In genomic region chr2:65342057-65342456, GRCm38 (mm10) we compare ENCODE assay signal across 8 mouse cellular contexts. TPM values are rescaled to one million over a fixed set of nuclear protein-coding genes. Genes with fewer than 3 reads are reported as not detected.
DNase-seq lines count a peak whose midpoint lies in the region; ATAC-seq and TF ChIP-seq lines count a peak whose summit lies in the region.

No protein-coding gene starts in this region.

- H3K9ac ChIP-seq in heart, embryonic 15.5 days = no peak overlapping the region

- no peak overlapping the region for H3K4me2 ChIP-seq in heart, embryonic 15.5 days

- peak; percentile 24 for DNase-seq in gastrocnemius, adult 2 months
- DNase-seq in gastrocnemius, postnatal 36 days = no peak
- DNase-seq in right cerebral cortex, postnatal 14 days = no peak
- no peak for DNase-seq in left cerebral cortex, adult 2 months (ENCODE audit: extremely low spot score in 1 of 2, low spot score in 2 of 2)
- no peak for DNase-seq in right cerebral cortex, postnatal 4 days

- H3K4me1 ChIP-seq in heart, embryonic 15.5 days (replicated peaks) = peaks cover 11% of the 10 kb centered on the region

- H3K9me3 ChIP-seq in heart, embryonic 15.5 days (replicated peaks) = no peaks in the 10 kb centered on the region

- TF ChIP-seq CTCF in gastrocnemius, adult 2 months (IDR thresholded peaks at IDR 0.05) = no peak
- TF ChIP-seq CTCF in left cerebral cortex, adult 2 months (IDR thresholded peaks at IDR 0.05) = no peak

- peak; percentile 76 for ATAC-seq in CD4-positive, CD25-positive, alpha-beta regulatory T cell, adult 4 months
- peak; percentile 68 for ATAC-seq in heart, embryonic 15.5 days (replicated peaks; ENCODE audit: insufficient number of reproducible peaks, insufficient read depth, low FRiP score, low read depth)
- peak; percentile 71 for ATAC-seq in megakaryocyte-erythroid progenitor cell, adult 5-6 weeks (replicated peaks; ENCODE audit: low FRiP score, low TSS enrichment, poor library complexity, severe bottlenecking)

- H3K4me3 ChIP-seq in gastrocnemius, adult 2 months = no peak overlapping the region
- H3K4me3 ChIP-seq in heart, embryonic 15.5 days = no peak overlapping the region
- H3K4me3 ChIP-seq in left cerebral cortex, adult 2 months = no peak overlapping the region

- 28% methylated on average over 10 of the region's 10 CpGs for WGBS in heart, embryonic 15.5 days

- intact Hi-C loops in gastrocnemius, adult 2 months (cut with DNase I) = no loop called here
- intact Hi-C loops in gastrocnemius, postnatal 36 days (cut with DNase I) = no loop called here
- intact Hi-C loops in left cerebral cortex, adult 2 months (cut with DNase I) = no loop called here

- H3K27me3 ChIP-seq in heart, embryonic 15.5 days = no peaks in the 10 kb centered on the region

- H3K36me3 ChIP-seq in heart, embryonic 15.5 days = no peaks in the 10 kb centered on the region

- no peak overlapping the region for H3K27ac ChIP-seq in gastrocnemius, adult 2 months
- no peak overlapping the region for H3K27ac ChIP-seq in heart, embryonic 15.5 days
- no peak overlapping the region for H3K27ac ChIP-seq in left cerebral cortex, adult 2 months

RNA-seq across cellular contexts. Expression of gene Slc38a11, which starts 21.8 kb away (rescaled TPM):
- under 1 TPM; 0.61 to 0.89 TPM for total RNA-seq in gastrocnemius, adult 2 months (2021)
- 1 to 10 TPM in 1 of 2 experiments, under 1 TPM in 1; 0.92 to 1.2 TPM for total RNA-seq in gastrocnemius, postnatal 36 days (2021)
- not detected for polyA plus RNA-seq in CD4-positive, CD25-positive, alpha-beta regulatory T cell, adult 4 months (2017; shearing (Covaris generic))
- 0.09 and 0.23 TPM in 2 replicates for polyA plus RNA-seq in heart, embryonic 15.5 days (2015; fragmentation: Nextera tagmentation; extraction: Ambion mirVana)
- not detected in 2 replicates for total RNA-seq in megakaryocyte-erythroid progenitor cell, adult 5-6 weeks (2014; fragmentation: Nextera tagmentation)
- not detected in 2 replicates for total RNA-seq in megakaryocyte-erythroid progenitor cell, adult 5-6 weeks (2017)
- total RNA-seq in left cerebral cortex, adult 2 months (2021) = 1 to 10 TPM; 2.3 to 2.6 TPM
